Mouse (Mus musculus) thymus, adult 2 months (tissue): ENCODE results near the gene St6galnac3.

Experiments
- CTCF ChIP-seq: fragments of 200-500 bp; IDR thresholded peaks from 2 replicates; pipeline ENCODE4 v1.5.1; 2012; ENCODE audit warnings: mild to moderate bottlenecking, control low read depth, low read length, moderate library complexity, borderline replicate concordance; ENCODE audit not compliant: control insufficient read depth, poor library complexity, insufficient read depth; ENCODE audit errors: extremely low read depth
- POLR2A ChIP-seq: fragments of 200-500 bp; IDR thresholded peaks from 2 replicates; pipeline ENCODE4 v1.6.1; 2012; ENCODE audit warnings: mild to moderate bottlenecking, low read length, control low read depth, moderate library complexity; ENCODE audit not compliant: control insufficient read depth, poor library complexity, insufficient read depth; ENCODE audit errors: extremely low read depth

- TF ChIP-seq POLR2A (no peak), CTCF (no peak)
These were observed 50.6 kb downstream of the St6galnac3 start for GRCm38 (mm10) chr3:153674359-153674758.
